Mouse (Mus musculus) olfactory bulb, adult 2 months (tissue): ENCODE data around the gene Cttnbp2.

ENCODE experiments used
- CTCF ChIP-seq: fragments of 200-500 bp; IDR thresholded peaks from 2 replicates; pipeline ENCODE4 v1.5.1; 2012; ENCODE audit warnings: low read depth, mild to moderate bottlenecking, low read length, moderate library complexity; ENCODE audit not compliant: insufficient read depth
- POLR2A ChIP-seq: fragments of 200-500 bp; IDR thresholded peaks from 2 replicates; pipeline ENCODE4 v1.6.1; 2012; ENCODE audit warnings: mild to moderate bottlenecking, low read depth, low read length, moderate library complexity; ENCODE audit not compliant: insufficient read depth

DNA sequence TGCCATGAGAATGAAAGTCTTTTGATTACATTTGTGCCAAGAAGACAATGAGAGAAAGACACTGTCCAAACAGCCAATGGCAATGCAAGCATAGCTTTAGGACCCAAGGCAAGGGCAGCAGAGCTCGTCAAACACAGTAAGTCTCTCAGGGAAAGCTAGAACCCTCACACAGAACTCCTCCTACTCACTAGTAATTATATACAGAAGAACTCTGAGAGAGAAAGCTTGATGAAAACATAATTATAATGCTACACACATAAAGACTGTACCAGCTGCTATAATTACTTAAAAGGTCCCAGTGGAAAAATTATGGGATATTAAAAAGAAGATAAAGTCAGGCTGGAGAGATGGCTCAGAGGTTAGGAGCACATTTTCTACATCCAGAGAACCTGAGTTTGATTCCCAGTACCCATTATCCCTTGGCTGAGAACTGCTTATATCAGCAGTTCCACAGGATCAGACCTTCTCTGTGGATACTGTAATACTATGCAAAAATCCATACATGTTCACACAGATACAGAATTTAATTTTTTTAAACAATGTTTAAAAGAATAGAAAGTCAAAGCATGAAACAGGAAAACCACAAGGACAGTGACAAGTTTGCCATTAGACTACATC is 37.2 kb downstream of the Cttnbp2 start:
- TF ChIP-seq CTCF (no peak), POLR2A (no peak)
